Mouse (Mus musculus): ENCODE data around the gene Ovol2. TPM values are rescaled to one million over a fixed set of nuclear protein-coding genes. Genes with fewer than 3 reads are reported as not detected.

The Ovol2 gene
- polyA plus RNA-seq, 1 experiment from 2014 or later = 0.29 TPM

DNA sequence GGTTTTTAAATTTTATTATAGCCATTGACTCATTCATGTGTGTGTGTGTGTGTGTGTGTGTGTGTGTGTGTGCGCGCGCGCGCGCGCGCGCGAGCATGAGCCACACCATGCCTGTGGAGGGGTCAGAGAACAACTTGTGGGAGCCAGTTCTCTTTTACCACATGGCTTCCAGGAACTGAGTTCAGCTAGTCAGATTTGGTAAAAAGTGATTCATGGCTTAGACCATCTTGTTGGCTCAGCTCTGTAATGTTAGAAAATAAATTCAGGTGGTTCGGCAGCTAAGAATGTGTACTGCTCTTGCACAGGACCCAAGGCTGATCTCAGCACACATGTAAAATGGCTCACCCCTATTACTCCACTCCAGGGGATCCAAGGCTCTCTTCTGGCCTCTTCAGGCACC is 30.8 kb downstream of the Ovol2 start:
- WGBS = 97% methylated on average over 11 of the region's 11 CpGs
- peak; percentile 74 for DNase-seq (ENCODE audit: low spot score, missing footprints)
- ATAC-seq (ENCODE audit: low FRiP score) = no peak
- no peaks in the 10 kb centered on the region for H3K27me3 ChIP-seq (ENCODE audit: control insufficient read depth, insufficient read depth, low read length)
- no peak overlapping the region for H3K9ac ChIP-seq (ENCODE audit: low read length)
- H3K9me3 ChIP-seq (ENCODE audit: control insufficient read depth, low read length) = no peaks in the 10 kb centered on the region
- H3K4me3 ChIP-seq (ENCODE audit: low read depth, low read length) = no peak overlapping the region
- H3K4me1 ChIP-seq (ENCODE audit: control insufficient read depth, insufficient read depth, low read length) = no peaks in the 10 kb centered on the region
- no peak overlapping the region for H3K4me2 ChIP-seq
- no peaks in the 10 kb centered on the region for H3K36me3 ChIP-seq (ENCODE audit: control insufficient read depth, insufficient read depth, low read length)
- no peak overlapping the region for H3K27ac ChIP-seq (ENCODE audit: low read depth, low read length)

DNA sequence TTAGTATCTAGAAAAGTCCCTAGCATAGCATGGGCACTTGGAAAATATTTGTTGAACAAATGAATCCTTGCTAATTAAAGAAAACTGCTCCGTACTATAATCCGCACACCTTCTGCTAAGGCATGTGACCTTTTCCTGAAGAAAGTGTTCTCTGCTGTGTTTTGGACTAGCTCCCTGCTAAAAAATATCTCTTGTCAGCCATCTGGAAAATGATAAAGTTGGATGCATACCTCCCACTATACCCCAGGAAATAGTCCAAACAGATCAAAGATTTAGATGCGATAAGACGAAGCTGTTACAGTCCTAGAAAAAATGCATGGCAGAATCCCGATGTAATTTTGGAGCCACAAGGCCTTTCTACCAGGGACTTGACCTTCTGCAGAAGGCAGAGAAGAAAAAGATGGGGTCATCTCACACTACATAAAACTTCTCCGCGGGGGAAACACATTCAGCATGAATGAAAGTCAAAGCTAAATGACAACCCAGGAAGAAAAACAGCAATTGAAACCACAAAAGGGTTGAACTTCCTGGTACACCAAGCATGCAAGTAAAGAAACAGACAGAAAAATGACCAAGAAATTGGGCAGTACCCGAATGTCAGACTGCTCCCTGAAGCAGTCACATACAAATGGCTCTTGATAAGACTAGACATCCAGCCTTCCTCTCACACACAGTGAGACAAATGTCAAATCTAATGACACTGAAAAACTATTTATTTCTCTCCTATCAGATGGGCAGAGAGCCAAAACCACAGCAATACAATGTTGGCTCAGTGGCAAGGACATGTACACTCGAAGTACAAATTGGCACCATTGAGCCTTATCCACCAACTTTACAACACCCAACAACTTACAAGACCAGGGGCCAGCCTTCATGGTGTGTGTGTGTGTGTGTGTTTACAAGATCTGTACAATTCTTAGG is 31.9 kb downstream of the Ovol2 start:
- Histone ChIP-seq H3K36me3 (ENCODE audit: control insufficient read depth, insufficient read depth, low read length) (no peaks in the 10 kb centered on the region), H3K4me3 (ENCODE audit: low read depth, low read length) (no peak overlapping the region), H3K9me3 (ENCODE audit: control insufficient read depth, low read length) (no peaks in the 10 kb centered on the region), H3K27ac (ENCODE audit: low read depth, low read length) (no peak overlapping the region), H3K9ac (ENCODE audit: low read length) (no peak overlapping the region), H3K27me3 (ENCODE audit: control insufficient read depth, insufficient read depth, low read length) (no peaks in the 10 kb centered on the region), H3K4me2 (no peak overlapping the region), H3K4me1 (ENCODE audit: control insufficient read depth, insufficient read depth, low read length) (no peaks in the 10 kb centered on the region)
- no peak for DNase-seq (ENCODE audit: low spot score, missing footprints)
- WGBS = 81% methylated on average over 9 of the region's 9 CpGs
- ATAC-seq (ENCODE audit: low FRiP score) = no peak

DNA sequence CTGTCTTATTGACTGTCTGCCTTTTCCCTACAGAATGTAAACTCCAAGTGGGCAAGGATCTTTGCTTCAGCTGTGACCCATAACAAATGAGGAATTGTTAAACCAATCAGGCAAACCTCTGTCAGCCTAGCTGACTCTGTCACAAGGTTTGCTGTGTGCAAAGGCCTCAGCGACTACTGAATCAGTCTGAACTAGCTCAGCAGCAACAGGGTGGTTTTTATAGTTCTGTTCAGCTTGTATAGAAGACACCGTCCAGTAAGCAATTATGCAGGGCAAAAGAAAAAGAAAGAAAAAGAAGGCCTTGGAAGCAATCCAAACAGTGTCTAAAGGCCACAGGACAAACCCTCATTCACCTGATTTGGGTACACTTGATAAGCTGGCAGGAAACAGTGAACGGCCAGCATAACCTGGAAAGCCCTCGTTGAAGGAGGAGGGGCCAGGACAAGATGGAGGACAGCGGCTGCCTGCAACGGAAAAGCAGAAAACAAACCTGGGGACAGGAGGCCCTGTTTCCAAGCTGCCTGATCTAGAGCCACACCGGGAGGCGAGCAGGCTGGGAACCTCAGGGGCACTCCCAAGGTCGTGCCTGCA is 36.7 kb downstream of the Ovol2 start:
- Histone ChIP-seq H3K4me2 (no peak overlapping the region), H3K27ac (ENCODE audit: low read depth, low read length) (no peak overlapping the region), H3K9me3 (ENCODE audit: control insufficient read depth, low read length) (no peaks in the 10 kb centered on the region), H3K36me3 (ENCODE audit: control insufficient read depth, insufficient read depth, low read length) (no peaks in the 10 kb centered on the region), H3K4me3 (ENCODE audit: low read depth, low read length) (no peak overlapping the region), H3K9ac (ENCODE audit: low read length) (no peak overlapping the region), H3K27me3 (ENCODE audit: control insufficient read depth, insufficient read depth, low read length) (no peaks in the 10 kb centered on the region), H3K4me1 (ENCODE audit: control insufficient read depth, insufficient read depth, low read length) (no peaks in the 10 kb centered on the region)
- WGBS = 78% methylated on average over 9 of the region's 9 CpGs
- DNase-seq (ENCODE audit: low spot score, missing footprints) (peak; percentile 8), ATAC-seq (ENCODE audit: low FRiP score) (no peak)

DNA sequence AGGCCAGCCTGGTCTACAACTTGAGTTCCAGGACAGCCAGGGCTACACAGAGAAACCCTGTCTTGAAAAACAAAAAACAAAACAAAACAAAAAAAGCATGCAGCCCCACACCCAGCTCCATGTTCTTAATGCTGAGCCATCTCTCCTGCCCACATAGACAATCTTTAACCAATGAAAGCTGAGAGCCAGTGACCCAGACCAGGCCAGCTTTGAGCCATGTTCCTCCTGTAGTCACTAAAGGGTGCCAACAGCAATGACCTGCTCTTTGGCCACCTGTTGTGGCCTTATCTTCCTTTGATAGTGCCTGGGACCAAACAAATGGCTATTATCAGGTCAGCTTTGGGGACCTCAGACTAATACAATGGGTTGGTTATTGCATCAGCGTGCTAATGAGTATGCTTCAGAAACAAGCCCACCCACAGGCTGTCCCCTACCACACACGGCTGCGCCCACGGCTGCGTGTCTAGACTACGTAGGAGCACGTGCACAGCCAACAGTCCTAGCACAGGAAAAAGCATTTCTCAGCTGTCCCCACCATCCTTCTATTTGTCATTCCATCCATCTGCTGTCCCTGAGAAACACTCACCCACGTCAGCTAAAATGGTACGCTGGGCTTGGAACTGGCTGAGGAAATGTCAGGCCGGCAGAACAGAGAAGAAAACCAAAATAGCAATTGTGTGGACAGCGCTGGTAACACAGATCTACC is 40.2 kb downstream of the Ovol2 start:
- Histone ChIP-seq H3K27me3 (ENCODE audit: control insufficient read depth, insufficient read depth, low read length) (no peaks in the 10 kb centered on the region), H3K4me2 (no peak overlapping the region), H3K9me3 (ENCODE audit: control insufficient read depth, low read length) (no peaks in the 10 kb centered on the region), H3K27ac (ENCODE audit: low read depth, low read length) (no peak overlapping the region), H3K36me3 (ENCODE audit: control insufficient read depth, insufficient read depth, low read length) (no peaks in the 10 kb centered on the region), H3K4me3 (ENCODE audit: low read depth, low read length) (no peak overlapping the region), H3K9ac (ENCODE audit: low read length) (no peak overlapping the region), H3K4me1 (ENCODE audit: control insufficient read depth, insufficient read depth, low read length) (no peaks in the 10 kb centered on the region)
- ATAC-seq (ENCODE audit: low FRiP score) (no peak), DNase-seq (ENCODE audit: low spot score, missing footprints) (no peak)
- WGBS = 88% methylated on average over 11 of the region's 11 CpGs

DNA sequence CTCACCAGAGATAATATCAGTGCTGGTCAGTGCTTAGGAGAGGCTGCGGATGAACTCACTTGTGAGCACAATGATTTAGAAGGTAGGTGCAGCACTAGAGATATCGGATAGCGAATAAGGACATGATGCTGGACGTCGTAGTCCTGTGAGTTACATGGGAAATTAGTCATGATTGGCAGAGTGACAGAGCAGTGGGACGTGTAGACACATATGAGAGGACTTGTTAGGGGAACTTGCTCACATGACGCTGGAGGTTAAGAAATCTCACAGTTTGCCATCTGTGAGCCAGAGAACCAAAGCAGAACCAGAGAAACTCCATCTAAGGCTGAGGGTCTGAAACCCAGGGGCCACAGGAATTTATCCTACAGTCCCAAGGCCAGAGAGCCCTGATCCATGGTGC is 41.6 kb downstream of the Ovol2 start:
- WGBS = 89% methylated on average over 7 of the region's 7 CpGs
- Histone ChIP-seq H3K9me3 (ENCODE audit: control insufficient read depth, low read length) (no peaks in the 10 kb centered on the region), H3K4me1 (ENCODE audit: control insufficient read depth, insufficient read depth, low read length) (no peaks in the 10 kb centered on the region), H3K36me3 (ENCODE audit: control insufficient read depth, insufficient read depth, low read length) (no peaks in the 10 kb centered on the region), H3K27me3 (ENCODE audit: control insufficient read depth, insufficient read depth, low read length) (no peaks in the 10 kb centered on the region), H3K27ac (ENCODE audit: low read depth, low read length) (no peak overlapping the region), H3K4me3 (ENCODE audit: low read depth, low read length) (no peak overlapping the region), H3K4me2 (no peak overlapping the region), H3K9ac (ENCODE audit: low read length) (no peak overlapping the region)
- DNase-seq (ENCODE audit: low spot score, missing footprints) (no peak), ATAC-seq (ENCODE audit: low FRiP score) (no peak)

DNA sequence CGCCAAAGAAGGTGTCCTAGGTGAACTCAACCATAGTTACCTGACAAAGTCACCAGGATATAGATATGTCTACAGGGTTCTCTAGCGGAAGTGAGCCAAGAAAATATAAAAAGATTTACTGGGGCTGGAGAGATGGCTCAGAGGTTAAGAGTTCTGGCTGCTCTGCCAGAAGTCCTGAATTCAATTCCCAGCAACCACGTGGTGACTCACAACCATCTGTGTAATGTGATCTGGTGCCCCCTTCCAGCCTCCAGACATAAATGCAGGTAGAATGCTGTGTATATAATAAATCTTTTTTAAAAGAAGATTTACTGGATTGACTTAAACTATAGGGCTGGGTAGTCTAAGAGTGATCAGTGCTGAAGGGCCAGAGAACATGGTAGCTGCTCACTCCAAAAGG is 50.5 kb downstream of the Ovol2 start:
- Histone ChIP-seq H3K9ac (ENCODE audit: low read length) (no peak overlapping the region), H3K4me1 (ENCODE audit: control insufficient read depth, insufficient read depth, low read length) (no peaks in the 10 kb centered on the region), H3K4me3 (ENCODE audit: low read depth, low read length) (no peak overlapping the region), H3K4me2 (no peak overlapping the region), H3K9me3 (ENCODE audit: control insufficient read depth, low read length) (no peaks in the 10 kb centered on the region), H3K27ac (ENCODE audit: low read depth, low read length) (no peak overlapping the region), H3K27me3 (ENCODE audit: control insufficient read depth, insufficient read depth, low read length) (no peaks in the 10 kb centered on the region), H3K36me3 (ENCODE audit: control insufficient read depth, insufficient read depth, low read length) (peaks cover 3% of the 10 kb centered on the region; the same call in 1 of the 2 replicates)
- DNase-seq (ENCODE audit: low spot score, missing footprints) (no peak), ATAC-seq (ENCODE audit: low FRiP score) (no peak)
- 73% methylated on average over 3 of the region's 3 CpGs for WGBS

DNA sequence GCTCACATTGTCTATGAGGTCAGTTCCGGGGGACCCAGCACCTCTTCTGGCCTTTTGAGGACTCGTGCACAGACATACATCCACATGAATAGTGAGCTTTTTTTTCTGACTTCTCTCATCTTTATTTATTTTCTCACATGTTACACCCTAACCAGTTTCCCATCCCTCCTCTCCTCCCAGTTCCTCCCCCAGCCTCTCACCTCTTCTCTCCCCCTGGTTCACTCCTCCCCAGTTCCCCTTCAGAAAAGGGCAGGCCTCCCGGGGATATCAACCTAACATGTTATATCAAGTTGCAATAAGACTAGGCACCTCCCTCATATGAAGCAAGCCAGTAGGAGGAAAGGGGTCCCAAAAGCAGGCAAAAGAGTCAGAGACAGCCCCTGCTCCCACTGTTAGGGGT is 51.4 kb downstream of the Ovol2 start:
- Histone ChIP-seq H3K9me3 (ENCODE audit: control insufficient read depth, low read length) (no peaks in the 10 kb centered on the region), H3K9ac (ENCODE audit: low read length) (no peak overlapping the region), H3K4me3 (ENCODE audit: low read depth, low read length) (no peak overlapping the region), H3K4me1 (ENCODE audit: control insufficient read depth, insufficient read depth, low read length) (no peaks in the 10 kb centered on the region), H3K27me3 (ENCODE audit: control insufficient read depth, insufficient read depth, low read length) (no peaks in the 10 kb centered on the region), H3K27ac (ENCODE audit: low read depth, low read length) (no peak overlapping the region), H3K36me3 (ENCODE audit: control insufficient read depth, insufficient read depth, low read length) (peaks cover 3% of the 10 kb centered on the region; the same call in 1 of the 2 replicates), H3K4me2 (no peak overlapping the region)
- 85% methylated on average over 3 of the region's 3 CpGs for WGBS
- DNase-seq (ENCODE audit: low spot score, missing footprints) (no peak), ATAC-seq (ENCODE audit: low FRiP score) (no peak)

DNA sequence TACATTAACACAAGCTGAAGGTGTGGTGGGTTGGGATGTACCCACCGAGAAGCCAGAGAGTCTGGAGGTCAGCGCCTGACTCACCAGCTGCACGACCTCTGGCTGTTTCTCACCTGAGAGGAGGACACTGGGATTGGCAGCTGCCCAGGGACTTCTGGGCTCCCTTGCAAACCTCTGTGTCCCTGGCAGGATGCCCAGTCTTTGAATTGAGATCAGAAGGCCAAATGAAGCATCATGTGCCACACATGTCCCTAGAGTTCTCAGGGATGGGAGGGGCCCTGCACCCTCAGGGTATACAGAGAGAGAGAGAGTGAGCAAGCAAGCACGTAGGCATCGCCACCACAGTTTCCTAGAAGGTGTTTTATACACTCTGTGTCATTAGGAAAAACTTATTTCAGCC is 52.2 kb downstream of the Ovol2 start:
- H3K36me3 ChIP-seq (ENCODE audit: control insufficient read depth, insufficient read depth, low read length) = peaks cover 3% of the 10 kb centered on the region; the same call in 1 of the 2 replicates
- H3K27ac ChIP-seq (ENCODE audit: low read depth, low read length) = no peak overlapping the region
- ATAC-seq (ENCODE audit: low FRiP score) (no peak), DNase-seq (ENCODE audit: low spot score, missing footprints) (no peak)
- H3K27me3 ChIP-seq (ENCODE audit: control insufficient read depth, insufficient read depth, low read length) = no peaks in the 10 kb centered on the region
- no peak overlapping the region for H3K4me2 ChIP-seq
- H3K9ac ChIP-seq (ENCODE audit: low read length) = no peak overlapping the region
- no peaks in the 10 kb centered on the region for H3K9me3 ChIP-seq (ENCODE audit: control insufficient read depth, low read length)
- WGBS = 91% methylated on average over 5 of the region's 5 CpGs
- H3K4me3 ChIP-seq (ENCODE audit: low read depth, low read length) = no peak overlapping the region
- no peaks in the 10 kb centered on the region for H3K4me1 ChIP-seq (ENCODE audit: control insufficient read depth, insufficient read depth, low read length)

DNA sequence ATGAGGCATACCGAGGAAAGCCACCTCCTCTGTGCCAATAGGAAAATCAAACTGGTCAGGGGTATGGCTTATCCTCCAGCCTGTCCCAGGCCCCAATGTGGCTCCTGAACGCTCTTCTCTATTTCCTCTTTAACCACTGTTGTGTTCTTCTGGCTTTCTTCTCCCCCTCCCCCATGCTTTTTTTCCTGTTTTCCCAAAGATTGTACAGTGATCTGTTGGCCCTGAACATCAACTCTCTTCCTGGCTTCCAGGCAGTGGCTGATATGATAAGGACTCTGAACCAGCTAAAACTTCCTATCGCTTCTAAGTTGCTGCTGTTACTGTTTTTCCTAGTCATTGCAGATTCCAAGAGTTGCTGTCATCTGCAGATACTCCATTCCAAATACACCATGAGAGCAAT is 55.1 kb downstream of the Ovol2 start:
- peaks cover 3% of the 10 kb centered on the region; the same call in 1 of the 2 replicates for H3K36me3 ChIP-seq (ENCODE audit: control insufficient read depth, insufficient read depth, low read length)
- no peak overlapping the region for H3K4me2 ChIP-seq
- no peak overlapping the region for H3K4me3 ChIP-seq (ENCODE audit: low read depth, low read length)
- no peaks in the 10 kb centered on the region for H3K4me1 ChIP-seq (ENCODE audit: control insufficient read depth, insufficient read depth, low read length)
- no peak overlapping the region for H3K27ac ChIP-seq (ENCODE audit: low read depth, low read length)
- DNase-seq (ENCODE audit: low spot score, missing footprints) (no peak), ATAC-seq (ENCODE audit: low FRiP score) (no peak)
- no peak overlapping the region for H3K9ac ChIP-seq (ENCODE audit: low read length)
- no peaks in the 10 kb centered on the region for H3K27me3 ChIP-seq (ENCODE audit: control insufficient read depth, insufficient read depth, low read length)
- 90% methylated on average over 3 of the region's 3 CpGs for WGBS
- H3K9me3 ChIP-seq (ENCODE audit: control insufficient read depth, low read length) = no peaks in the 10 kb centered on the region

Data from midbrain, embryonic 11.5 days (tissue).